Mouse (Mus musculus) brain, adult 2 months (tissue): ENCODE data around the gene Rapgef3.

Experiments used
- DNase-seq: peaks from one replicate; pipeline ENCODE4 v3.0.0; 2011; ENCODE audit warnings: low read depth, low spot score

Gene Rapgef3

GRCm38 (mm10) chr15:97746748-97747147, 21.0 kb downstream of the Rapgef3 start:
- DNase-seq, result no peak

GRCm38 (mm10) chr15:97746278-97746677, 21.5 kb downstream of the Rapgef3 start:
- no peak for DNase-seq

- no peak for DNase-seq
Observed at GRCm38 (mm10) chr15:97745331-97745730, 22.4 kb downstream of the Rapgef3 start.

- DNase-seq, result no peak
Observed at GRCm38 (mm10) chr15:97744930-97745329, 22.8 kb downstream of the Rapgef3 start.

- no peak for DNase-seq
Observed at GRCm38 (mm10) chr15:97743961-97744525, 23.7 kb downstream of the Rapgef3 start.

GRCm38 (mm10) chr15:97743210-97743609, 24.6 kb downstream of the Rapgef3 start:
- no peak for DNase-seq

- no peak for DNase-seq
Observed at GRCm38 (mm10) chr15:97742600-97742999, 25.2 kb downstream of the Rapgef3 start.

GRCm38 (mm10) chr15:97742074-97742473, 25.7 kb downstream of the Rapgef3 start:
- no peak for DNase-seq

GRCm38 (mm10) chr15:97741662-97742061, 26.1 kb downstream of the Rapgef3 start:
- DNase-seq, result no peak

- no peak for DNase-seq
Observed at GRCm38 (mm10) chr15:97740283-97740732, 27.5 kb downstream of the Rapgef3 start.

GRCm38 (mm10) chr15:97738923-97739322, 28.8 kb downstream of the Rapgef3 start:
- no peak for DNase-seq

GRCm38 (mm10) chr15:97731988-97732387, 35.8 kb downstream of the Rapgef3 start:
- no peak for DNase-seq

GRCm38 (mm10) chr15:97731111-97731510, 36.7 kb downstream of the Rapgef3 start, which contains the start of gene Endou:
Gene Endou, minus strand, starts transcription at chr15:97731339.
- DNase-seq, result no peak

- DNase-seq, result no peak
Observed at GRCm38 (mm10) chr15:97730365-97730764, 37.4 kb downstream of the Rapgef3 start.

- DNase-seq, result peak; percentile 23
Observed at GRCm38 (mm10) chr15:97728804-97729203, 39.0 kb downstream of the Rapgef3 start.

- DNase-seq, result peak; percentile 69
Observed at GRCm38 (mm10) chr15:97728394-97728793, 39.4 kb downstream of the Rapgef3 start.

- no peak for DNase-seq
Observed at GRCm38 (mm10) chr15:97727520-97727919, 40.3 kb downstream of the Rapgef3 start.

GRCm38 (mm10) chr15:97727048-97727447, 40.7 kb downstream of the Rapgef3 start:
- DNase-seq, result no peak

GRCm38 (mm10) chr15:97726310-97726709, 41.5 kb downstream of the Rapgef3 start:
- no peak for DNase-seq

- peak; percentile 19 for DNase-seq
Observed at GRCm38 (mm10) chr15:97725198-97725785, 42.5 kb downstream of the Rapgef3 start.

- DNase-seq, result no peak
Observed at GRCm38 (mm10) chr15:97724346-97725197, 43.2 kb downstream of the Rapgef3 start.

- DNase-seq, result peak; percentile 62
Observed at GRCm38 (mm10) chr15:97723536-97724345, 44.0 kb downstream of the Rapgef3 start.
